Comparison of ENCODE assay signal across 23 mouse cellular contexts in genomic region chr2:42467804-42468203, GRCm38 (mm10).
DNase-seq lines count a peak whose midpoint lies in the region; ATAC-seq and TF ChIP-seq lines count a peak whose summit lies in the region.
"Had no signal": no experiment of that assay in that cellular context is flagged by ENCODE, and none has a peak within 500 bp of the region (broad histone marks: within the 10 kb centered on the region; RNA-seq: fewer than 3 reads in every experiment).

No protein-coding gene starts in this region.

- TF ChIP-seq RAD21 in CH12.LX (IDR thresholded peaks at IDR 0.05; ENCODE audit: low read depth, low read length) (no peak), MEL (IDR thresholded peaks at IDR 0.05; ENCODE audit: low read depth, low read length) (no peak)

- H3K79me2 ChIP-seq in CH12.LX (replicated peaks; ENCODE audit: control insufficient read depth, extremely low read depth, insufficient read depth, poor library complexity, severe bottlenecking) (no peaks in the 10 kb centered on the region), MEL (ENCODE audit: control insufficient read depth, insufficient read depth, low read length, poor library complexity) (no peaks in the 10 kb centered on the region)

- H3K9ac ChIP-seq in CH12.LX (ENCODE audit: insufficient read depth, low read depth) (no peak overlapping the region), ES-E14 (ENCODE audit: insufficient read depth, low read depth, low read length, poor library complexity, severe bottlenecking) (no peak overlapping the region), MEL (ENCODE audit: control insufficient read depth, low read depth, low read length, poor library complexity, severe bottlenecking) (no peak overlapping the region)
- H3K9ac ChIP-seq in midbrain, embryonic 16.5 days (ENCODE audit: low read depth, low read length): no peak overlapping the region

- no peaks in the 10 kb centered on the region for H3K36me3 ChIP-seq in CH12.LX (replicated peaks in 1 of 2; ENCODE audit: control insufficient read depth in 1 of 2, insufficient read depth in 1 of 2, low read length in 1 of 2)
- no peaks in the 10 kb centered on the region for H3K36me3 ChIP-seq in ES-E14 (ENCODE audit: control insufficient read depth, insufficient read depth, low read length, poor library complexity, severe bottlenecking)
- no peaks in the 10 kb centered on the region for H3K36me3 ChIP-seq in MEL (ENCODE audit: control insufficient read depth in 1 of 2, insufficient read depth in 2 of 2, low read length in 2 of 2)
- H3K36me3 ChIP-seq in midbrain, embryonic 16.5 days (ENCODE audit: control insufficient read depth, insufficient read depth, low read length): no peaks in the 10 kb centered on the region
- H3K36me3 ChIP-seq: G1E had no signal

- H3K27me3 ChIP-seq in CH12.LX (replicated peaks) (no peaks in the 10 kb centered on the region), MEL (ENCODE audit: control insufficient read depth in 1 of 2, insufficient read depth in 2 of 2, low read length in 2 of 2) (no peaks in the 10 kb centered on the region; a peak in 1 of 4 replicates)
- H3K27me3 ChIP-seq in midbrain, embryonic 16.5 days (ENCODE audit: control insufficient read depth, insufficient read depth, low read depth, low read length): no peaks in the 10 kb centered on the region
- no peaks in the 10 kb centered on the region for H3K27me3 ChIP-seq in cerebellum, adult 2 months (ENCODE audit: control insufficient read depth, insufficient read depth, low read length)
- H3K27me3 ChIP-seq: Patski had no signal

- dilution Hi-C loops in CH12.LX (cut with MboI; ENCODE audit: extremely low pct_ligation_motif_present, extremely low pct_unique_long_range_greater_than_20kb, low sequenced_read_pairs): no loop called here

- TF ChIP-seq CTCF in CH12.LX (conservative IDR thresholded peaks at IDR 0.05 in 1 of 2, IDR thresholded peaks at IDR 0.05 in 1 of 2; ENCODE audit: low read depth in 2 of 2, low read length in 2 of 2) (no peak), MEL (IDR thresholded peaks at IDR 0.05 in 2 of 3, conservative IDR thresholded peaks at IDR 0.05 in 1 of 3; ENCODE audit: control insufficient read depth in 1 of 3, insufficient read depth in 1 of 3, low read depth in 2 of 3, low read length in 3 of 3, poor library complexity in 1 of 3, severe bottlenecking in 1 of 3) (no peak)
- TF ChIP-seq CTCF in cerebellum, adult 2 months (IDR thresholded peaks at IDR 0.05; ENCODE audit: borderline replicate concordance, insufficient read depth, low read depth, low read length): no peak

- in situ Hi-C loops in CH12.LX (cut with MboI; ENCODE audit: low pct_ligation_motif_present, low pct_unique_long_range_greater_than_20kb, low sequenced_read_pairs) (no loop called here), ES-E14 (cut with MboI; ENCODE audit: low sequenced_read_pairs in 2 of 2, unreplicated experiment in 2 of 2) (no loop called here)

- TF ChIP-seq EP300 in CH12.LX (IDR thresholded peaks at IDR 0.05; ENCODE audit: low read length) (no peak), MEL (IDR thresholded peaks at IDR 0.05; ENCODE audit: low read depth in 1 of 2, low read length in 2 of 2) (no peak)

- WGBS in midbrain, embryonic 16.5 days: 83% methylated on average over 2 of the region's 2 CpGs
- 95% methylated on average over 2 of the region's 2 CpGs for WGBS in cerebellum, adult 2 months

- peaks cover 13% of the 10 kb centered on the region for H3K9me3 ChIP-seq in CH12.LX (replicated peaks; ENCODE audit: low read length)
- H3K9me3 ChIP-seq in ES-E14 (ENCODE audit: control insufficient read depth, insufficient read depth, low read depth, low read length): no peaks in the 10 kb centered on the region
- H3K9me3 ChIP-seq in MEL (replicated peaks; ENCODE audit: insufficient read depth, low read length): no peaks in the 10 kb centered on the region
- no peaks in the 10 kb centered on the region for H3K9me3 ChIP-seq in midbrain, embryonic 16.5 days (replicated peaks; ENCODE audit: control insufficient read depth, low read length, poor library complexity, severe bottlenecking)
- H3K9me3 ChIP-seq: G1E had no signal

- no peak for ATAC-seq in midbrain, embryonic 16.5 days
- ATAC-seq: activated CD4-positive, CD25-positive, alpha-beta regulatory T cell, adult 4 months; CD4-positive, CD25-positive, alpha-beta regulatory T cell, adult 4 months; Patski had no signal

- no peak overlapping the region for H3K4me3 ChIP-seq in CH12.LX (replicated peaks in 1 of 3; ENCODE audit: low read depth in 2 of 3, low read length in 2 of 3, poor library complexity in 1 of 3)
- no peak overlapping the region for H3K4me3 ChIP-seq in ES-E14 (ENCODE audit: insufficient read depth in 1 of 2, low read depth in 1 of 2, low read length in 2 of 2, poor library complexity in 1 of 2, severe bottlenecking in 1 of 2)
- H3K4me3 ChIP-seq in MEL (ENCODE audit: control insufficient read depth in 1 of 2, insufficient read depth in 1 of 2, low read depth in 2 of 2, low read length in 2 of 2): no peak overlapping the region
- H3K4me3 ChIP-seq in midbrain, embryonic 16.5 days (ENCODE audit: low read depth, low read length): no peak overlapping the region
- H3K4me3 ChIP-seq in cerebellum, adult 2 months (replicated peaks; ENCODE audit: insufficient read depth, low read depth, low read length): no peak overlapping the region

- H3K4me1 ChIP-seq in CH12.LX (ENCODE audit: control insufficient read depth in 1 of 2, insufficient read depth in 2 of 2) (no peaks in the 10 kb centered on the region), ES-E14 (ENCODE audit: control insufficient read depth in 2 of 2, insufficient read depth in 2 of 2, low read length in 2 of 2, poor library complexity in 1 of 2) (no peaks in the 10 kb centered on the region), MEL (ENCODE audit: control insufficient read depth in 1 of 2, insufficient read depth in 2 of 2, low read length in 2 of 2) (no peaks in the 10 kb centered on the region)
- H3K4me1 ChIP-seq in midbrain, embryonic 16.5 days (ENCODE audit: control insufficient read depth, insufficient read depth, low read length): no peaks in the 10 kb centered on the region; the same call in 1 of the 2 replicates
- no peaks in the 10 kb centered on the region for H3K4me1 ChIP-seq in cerebellum, adult 2 months (ENCODE audit: control insufficient read depth, insufficient read depth, low read length)

- TF ChIP-seq POLR2A in CH12.LX (IDR thresholded peaks at IDR 0.05; ENCODE audit: low read depth, low read length): no peak
- no peak for TF ChIP-seq POLR2A in MEL (IDR thresholded peaks at IDR 0.05; ENCODE audit: control insufficient read depth in 1 of 2, insufficient read depth in 1 of 2, low read depth in 1 of 2, low read length in 2 of 2, poor library complexity in 1 of 2)
- TF ChIP-seq POLR2A in cerebellum, adult 2 months (IDR thresholded peaks at IDR 0.05; ENCODE audit: borderline replicate concordance, insufficient read depth, low read length): no peak

- H3K4me2 ChIP-seq in CH12.LX (ENCODE audit: insufficient read depth, low read depth, poor library complexity, severe bottlenecking): no peak overlapping the region
- H3K4me2 ChIP-seq in midbrain, embryonic 16.5 days (ENCODE audit: low read length): no peak overlapping the region

- DNase-seq in CH12.LX (ENCODE audit: extremely low read depth): no peak
- DNase-seq in ES-E14 (ENCODE audit: low read depth, low spot score): no peak
- DNase-seq in MEL (ENCODE audit: low read depth, low spot score): no peak
- no peak for DNase-seq in heart, postnatal 10 days
- no peak for DNase-seq in cerebellum, adult 2 months
- DNase-seq: adrenal gland, adult 2 months; adrenal gland, adult 8-10 months; adrenal gland, postnatal 10 days; adrenal gland, postnatal 14 days; adrenal gland, postnatal 25 days; adrenal gland, postnatal 36 days; B cell, adult 2 months; cerebellum, adult 11 months; cerebellum, adult 11-12 months; cerebellum, adult 18-20 months; cerebellum, adult 8-10 months; cerebellum, adult 9-10 months; cerebellum, adult 9-11 months had no signal

- intact Hi-C loops in heart, postnatal 10 days (cut with DNase I): no loop called here

- H3K27ac ChIP-seq in CH12.LX (ENCODE audit: insufficient read depth, low read depth) (no peak overlapping the region), ES-E14 (ENCODE audit: insufficient read depth, low read depth, low read length, poor library complexity, severe bottlenecking) (no peak overlapping the region), MEL (ENCODE audit: control insufficient read depth, low read depth, low read length) (no peak overlapping the region)
- H3K27ac ChIP-seq in midbrain, embryonic 16.5 days (ENCODE audit: low read length): no peak overlapping the region
- no peak overlapping the region for H3K27ac ChIP-seq in cerebellum, adult 2 months (ENCODE audit: insufficient read depth, low read length)

TF ChIP-seq in CH12.LX, 34 proteins besides CTCF, POLR2A, EP300 and RAD21:
- TF ChIP-seq MAFK (IDR thresholded peaks at IDR 0.05; ENCODE audit: insufficient replicate concordance, low read length) (0 out of 2 replicates have a peak, but pooled peaks have one; percentile 45), USF1 (IDR thresholded peaks at IDR 0.05; ENCODE audit: low read depth, low read length) (no peak)

TF ChIP-seq in ES-E14, 5 proteins besides CTCF, POLR2A, EP300 and RAD21:
- TF ChIP-seq MAFK (IDR thresholded peaks at IDR 0.05; ENCODE audit: insufficient read depth, low read depth, low read length): peak; percentile 68
- TF ChIP-seq HCFC1 (IDR thresholded peaks at IDR 0.05; ENCODE audit: borderline replicate concordance, insufficient read depth, low read length): no peak
- TF ChIP-seq CHD2 (IDR thresholded peaks at IDR 0.05; ENCODE audit: low read depth, low read length): no peak

TF ChIP-seq in MEL, 35 proteins besides CTCF, POLR2A, EP300 and RAD21:
- TF ChIP-seq MAFK (IDR thresholded peaks at IDR 0.05; ENCODE audit: borderline replicate concordance, low read depth, low read length) (peak; percentile 55; the same call in 1 of the 2 replicates), SMC3 (IDR thresholded peaks at IDR 0.05; ENCODE audit: low read depth, low read length) (no peak)

Comparison
In these comparisons a context has a peak if more than half of its experiments do, and no peak if none do; other contexts are left out.
1. Of the 35 proteins assayed by ChIP-seq in both MEL and CH12.LX: peak only in MEL: none; only in CH12.LX: none; in both: MAFK; in neither: 34.